Mouse (Mus musculus): ENCODE measurements around the gene H2-M5.

GRCm38 (mm10) chr17:36947051-36947819 lies 42.1 kb downstream of the H2-M5 start:
- TF ChIP-seq CTCF (IDR thresholded peaks at IDR 0.05; ENCODE audit: borderline replicate concordance, extremely low read depth, insufficient read depth, insufficient read length) (peak; percentile 37; the same call in 1 of the 2 replicates), POLR2A (IDR thresholded peaks at IDR 0.05; ENCODE audit: borderline replicate concordance, extremely low read depth, insufficient read depth, insufficient read length, poor library complexity, severe bottlenecking) (0 out of 2 replicates have a peak, but pooled peaks have one; percentile 11)

Measured in brain, embryonic 14.5 days (tissue).